Mouse (Mus musculus): ENCODE results near the gene Nat8f1. TPM values are rescaled to one million over a fixed set of nuclear protein-coding genes. Genes with fewer than 3 reads are reported as not detected.
A peak's percentile ranks its signal among the peaks of the same experiment; 100 is the strongest.
"Not testable (repeated sequence)": the region's sequence is repeated elsewhere in the genome, so short reads cannot be mapped to it uniquely, and the experiment has no call there.

The Nat8f1 gene
- total RNA-seq, 2 experiments from 2014 or later = 19.1 to 23.1 TPM

DNA sequence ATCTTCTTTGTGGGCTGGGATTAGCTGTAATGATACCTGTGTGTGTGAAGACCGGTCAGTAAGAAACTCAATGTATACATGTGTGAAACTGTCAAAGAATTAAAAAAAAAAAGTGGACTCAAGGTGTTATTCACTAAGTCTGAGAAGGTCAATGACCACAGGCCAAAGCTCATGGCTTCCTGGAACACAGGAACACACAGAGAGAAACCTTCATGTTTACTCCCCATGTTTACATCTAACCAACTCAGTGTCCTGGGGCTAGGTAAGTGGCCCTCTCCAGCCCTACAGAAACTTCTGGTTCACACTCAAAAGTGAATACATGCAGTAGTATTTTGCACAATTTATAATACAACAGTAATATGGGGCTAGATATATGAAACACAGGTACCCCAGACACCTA lies 5.8 kb downstream of the Nat8f1 start:
- DNase-seq (ENCODE audit: low spot score in 2 of 2) = no peak

DNA sequence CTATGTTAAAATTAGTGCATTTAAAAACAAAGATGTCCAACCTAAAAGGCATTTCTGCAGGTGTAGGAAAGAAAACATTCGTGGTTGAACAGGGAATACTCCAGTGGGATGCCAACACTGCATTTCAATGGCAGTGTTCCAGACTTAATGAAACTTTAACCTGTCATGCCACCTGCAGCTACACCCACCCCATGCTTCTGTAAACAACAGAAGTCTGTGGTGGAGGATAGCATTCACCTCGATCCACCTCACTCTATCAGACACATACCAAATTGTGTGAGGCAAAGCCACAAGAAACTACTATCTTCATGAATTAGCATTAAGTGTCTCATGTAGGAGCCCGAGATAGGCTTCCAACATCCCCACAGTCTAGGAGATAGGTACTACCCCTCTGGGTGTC lies 7.1 kb downstream of the Nat8f1 start:
- no peak for DNase-seq (ENCODE audit: low spot score in 2 of 2)

DNA sequence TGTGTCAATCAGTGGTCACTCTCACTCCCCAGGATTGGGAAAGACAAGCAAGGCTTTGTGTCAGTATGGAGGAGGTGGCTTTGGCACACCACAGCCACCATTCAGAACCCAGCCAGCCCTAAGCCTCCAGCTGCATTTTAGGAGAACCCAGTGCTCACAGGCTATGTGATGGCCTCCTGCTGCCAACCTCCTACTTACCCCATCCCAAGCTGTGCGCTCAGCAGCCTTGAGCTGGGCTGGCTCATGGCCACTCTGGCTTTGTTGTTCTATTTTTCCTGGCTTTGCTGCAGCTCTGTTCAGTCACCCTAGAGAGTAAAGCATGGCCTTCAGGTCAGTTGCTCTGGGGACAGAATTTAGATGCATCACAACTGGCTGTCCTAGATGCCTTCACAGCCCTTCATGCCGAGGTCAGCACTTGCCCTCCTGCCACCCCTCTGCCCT lies 8.6 kb downstream of the Nat8f1 start:
- peak; percentile 57 to 76 for DNase-seq (ENCODE audit: low spot score in 2 of 2)

DNA sequence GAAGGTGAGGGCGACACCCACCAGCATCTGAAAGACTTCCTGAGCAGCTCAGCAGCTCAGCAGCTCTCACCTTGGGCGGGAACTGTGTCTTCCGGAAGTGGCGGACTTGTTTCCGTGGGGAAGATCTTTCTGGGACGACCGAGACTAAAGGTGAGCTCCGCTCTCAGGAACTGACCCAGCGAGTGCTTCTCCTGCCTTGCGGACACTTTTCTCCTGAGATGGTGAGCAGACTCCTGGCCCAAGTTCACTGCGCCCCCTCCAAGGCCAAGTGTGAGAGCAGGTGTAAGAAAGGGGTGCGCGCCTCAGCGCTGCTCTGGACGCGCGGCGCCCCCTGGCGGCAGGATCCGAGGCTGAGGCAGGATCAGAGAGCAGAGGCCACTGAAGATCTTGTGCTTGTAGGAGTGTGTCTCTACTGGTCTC lies 10.8 kb downstream of the Nat8f1 start, which contains the start of gene Nat8f4:
Gene Nat8f4 (minus strand): TSS at position 243 of the 420 bp plus-strand sequence.
- peak; percentile 76 to 80 for DNase-seq (ENCODE audit: low spot score in 2 of 2)

DNA sequence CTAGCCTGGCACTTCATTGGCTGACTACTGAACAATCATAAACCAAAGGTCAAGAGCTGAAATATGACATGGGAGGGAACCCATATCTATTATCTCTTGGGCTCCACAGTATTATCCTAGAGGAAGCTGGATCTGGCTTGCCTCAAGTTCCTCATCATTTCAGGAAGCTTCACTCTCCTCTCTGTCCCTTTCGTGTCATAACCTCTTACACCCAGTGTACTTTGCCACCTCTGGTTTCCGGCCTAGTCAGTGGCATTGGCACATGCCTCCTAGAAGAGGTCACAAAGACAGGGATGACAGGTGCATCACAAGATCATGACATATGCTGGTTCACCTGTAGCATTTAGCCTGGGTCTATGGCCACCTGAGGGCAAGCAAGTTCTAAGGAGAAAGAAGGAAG lies 13.2 kb downstream of the Nat8f1 start:
- no peak for DNase-seq (ENCODE audit: low spot score in 2 of 2)

DNA sequence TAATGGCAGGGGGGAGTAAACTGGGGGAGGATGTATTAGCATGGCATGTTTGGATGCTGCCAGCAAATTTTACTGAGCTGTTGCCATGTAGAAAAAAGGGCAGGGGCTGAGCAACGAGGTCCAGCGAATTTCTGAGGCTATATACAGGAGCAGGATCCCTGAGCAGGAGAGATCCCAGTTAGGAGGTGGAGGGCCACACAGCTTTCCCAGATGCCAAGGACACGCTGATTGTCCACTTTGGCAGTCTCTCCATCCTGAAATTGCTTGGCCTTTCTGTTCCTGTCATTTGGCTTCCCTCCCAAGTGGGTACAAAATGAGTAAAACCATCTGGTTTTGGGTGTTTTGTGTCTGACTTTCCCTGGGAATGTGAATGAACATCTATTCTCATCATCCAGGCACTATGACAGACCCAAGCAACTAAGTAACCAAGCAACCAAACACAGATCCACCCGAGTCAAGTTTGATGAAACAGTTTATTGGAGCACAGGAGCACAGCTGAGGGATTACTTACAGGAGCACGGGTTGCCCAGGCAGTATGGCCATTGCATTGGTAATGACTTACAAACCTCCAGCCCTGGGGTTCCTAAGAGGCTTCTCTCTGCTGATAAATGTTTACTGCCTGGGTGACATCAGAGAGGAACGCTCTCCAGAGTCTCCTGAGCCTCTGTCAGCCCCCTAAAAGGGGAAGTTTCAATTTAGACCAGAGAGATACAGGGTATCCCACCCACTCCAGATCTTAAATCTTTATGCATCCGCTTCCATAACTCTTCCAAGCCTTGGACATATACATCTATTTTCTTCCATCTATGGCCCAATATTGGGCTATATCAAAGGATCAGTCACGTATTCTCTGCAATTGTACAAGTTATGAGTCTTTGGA lies 16.7 kb downstream of the Nat8f1 start:
- peak in 1 of 2 experiments; percentile 34 for DNase-seq (ENCODE audit: low spot score in 2 of 2)

DNA sequence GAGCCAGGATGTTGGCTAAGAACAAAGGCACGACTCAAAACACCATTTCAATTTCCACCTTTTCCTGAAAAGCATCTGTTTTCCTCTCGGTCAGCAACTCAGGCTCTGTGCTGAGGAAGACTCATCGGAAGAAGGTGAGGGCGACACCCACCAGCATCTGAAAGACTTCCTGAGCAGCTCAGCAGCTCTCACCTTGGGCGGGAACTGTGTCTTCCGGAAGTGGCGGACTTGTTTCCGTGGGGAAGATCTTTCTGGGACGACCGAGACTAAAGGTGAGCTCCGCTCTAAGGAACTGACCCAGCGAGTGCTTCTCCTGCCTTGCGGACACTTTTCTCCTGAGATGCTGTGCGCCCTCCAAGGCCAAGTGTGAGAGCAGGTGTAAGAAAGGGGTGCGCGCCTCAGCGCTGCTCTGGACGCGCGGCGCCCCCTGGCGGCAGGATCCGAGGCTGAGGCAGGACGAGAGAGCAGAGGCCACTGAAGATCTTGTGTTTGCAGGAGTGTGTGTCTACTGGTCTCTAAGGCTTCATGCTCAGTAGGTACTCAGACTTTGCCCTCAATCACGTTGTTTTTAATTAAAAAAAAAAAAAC lies 20.3 kb downstream of the Nat8f1 start:
- DNase-seq (ENCODE audit: low spot score in 2 of 2) = not testable (repeated sequence)

DNA sequence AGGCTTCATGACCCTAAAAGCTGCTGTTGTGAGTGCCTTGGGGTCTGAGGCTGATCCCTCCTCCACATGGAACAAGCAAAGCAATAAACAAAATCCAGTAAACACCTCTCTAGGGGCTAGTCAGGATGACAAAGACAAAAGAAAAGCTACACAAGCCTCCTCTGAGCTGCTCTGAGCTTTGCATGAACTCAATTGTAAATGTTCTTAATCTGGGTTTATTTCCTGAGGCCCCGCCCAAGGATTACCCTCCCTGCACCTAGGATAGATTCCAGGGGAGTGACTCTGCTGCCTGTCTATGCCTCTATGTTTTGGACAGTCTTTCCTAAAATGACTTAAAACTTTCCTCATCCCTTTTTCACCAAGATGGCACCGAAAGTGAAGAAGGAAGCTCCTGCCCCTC lies 26.5 kb downstream of the Nat8f1 start:
- no peak for DNase-seq (ENCODE audit: low spot score in 2 of 2)

DNA sequence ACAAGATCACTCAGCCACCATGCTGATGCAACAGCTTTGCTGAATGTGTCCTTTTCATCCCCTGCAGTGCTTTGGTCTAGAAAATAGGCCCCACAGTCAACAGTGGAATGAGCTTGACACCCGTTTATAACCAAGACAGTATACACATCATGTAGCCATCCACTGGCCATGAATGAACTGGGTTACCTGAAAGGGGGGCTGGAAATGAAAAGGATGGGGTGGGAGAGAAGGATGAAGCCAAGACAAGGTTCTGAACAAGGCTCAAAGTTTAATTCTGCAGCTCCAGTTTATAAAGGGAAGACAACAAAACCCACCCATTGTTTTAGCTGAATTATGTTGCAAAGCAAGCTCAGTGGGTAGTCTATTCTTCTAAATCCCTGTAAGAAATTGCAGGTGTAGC lies 31.2 kb downstream of the Nat8f1 start:
- DNase-seq (ENCODE audit: low spot score in 2 of 2) = no peak

DNA sequence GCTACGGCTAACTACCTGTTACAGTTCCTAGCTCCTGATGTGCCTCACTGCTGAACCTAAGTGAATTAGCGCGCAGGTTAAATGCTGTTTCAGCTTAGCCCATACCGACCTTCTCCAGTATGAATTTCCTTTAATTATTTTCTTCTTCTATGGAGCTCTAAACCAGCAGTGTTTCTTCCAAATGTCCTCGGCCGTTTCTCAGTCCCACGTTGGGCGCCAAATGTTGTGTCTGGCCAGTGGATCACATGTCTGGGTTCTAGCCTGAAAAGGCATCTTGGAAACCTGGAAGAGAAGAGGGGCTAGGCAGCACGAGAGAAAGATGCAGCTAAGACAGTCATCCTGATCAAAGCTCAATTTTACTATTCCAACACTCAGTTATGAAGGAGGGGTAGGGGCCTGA lies 32.2 kb downstream of the Nat8f1 start:
- DNase-seq (ENCODE audit: low spot score in 2 of 2) = not testable (repeated sequence)

DNA sequence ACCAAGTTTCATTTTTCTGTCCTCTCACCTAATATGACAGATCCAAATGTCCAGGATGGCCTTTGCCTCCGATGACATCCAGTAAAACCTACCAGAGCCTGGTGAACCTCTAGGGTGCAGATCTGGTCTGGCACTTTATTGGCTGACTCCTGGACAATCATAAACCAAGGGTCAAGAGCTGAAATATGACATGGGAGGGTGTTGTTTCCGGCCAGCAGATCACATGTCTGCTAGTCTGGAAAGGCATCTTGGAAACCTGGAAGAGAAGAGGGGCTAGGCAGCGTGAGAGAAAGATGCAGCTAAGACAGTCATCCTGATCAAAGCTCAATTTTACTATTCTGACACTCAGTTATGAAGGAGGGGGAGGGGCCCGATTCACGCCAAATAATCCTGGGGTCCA lies 46.5 kb downstream of the Nat8f1 start, which contains the start of gene Nat8f2:
Gene Nat8f2 (minus strand): TSS at position 153 of the 400 bp plus-strand sequence.
- DNase-seq (ENCODE audit: low spot score in 2 of 2) = not testable (repeated sequence)

DNA sequence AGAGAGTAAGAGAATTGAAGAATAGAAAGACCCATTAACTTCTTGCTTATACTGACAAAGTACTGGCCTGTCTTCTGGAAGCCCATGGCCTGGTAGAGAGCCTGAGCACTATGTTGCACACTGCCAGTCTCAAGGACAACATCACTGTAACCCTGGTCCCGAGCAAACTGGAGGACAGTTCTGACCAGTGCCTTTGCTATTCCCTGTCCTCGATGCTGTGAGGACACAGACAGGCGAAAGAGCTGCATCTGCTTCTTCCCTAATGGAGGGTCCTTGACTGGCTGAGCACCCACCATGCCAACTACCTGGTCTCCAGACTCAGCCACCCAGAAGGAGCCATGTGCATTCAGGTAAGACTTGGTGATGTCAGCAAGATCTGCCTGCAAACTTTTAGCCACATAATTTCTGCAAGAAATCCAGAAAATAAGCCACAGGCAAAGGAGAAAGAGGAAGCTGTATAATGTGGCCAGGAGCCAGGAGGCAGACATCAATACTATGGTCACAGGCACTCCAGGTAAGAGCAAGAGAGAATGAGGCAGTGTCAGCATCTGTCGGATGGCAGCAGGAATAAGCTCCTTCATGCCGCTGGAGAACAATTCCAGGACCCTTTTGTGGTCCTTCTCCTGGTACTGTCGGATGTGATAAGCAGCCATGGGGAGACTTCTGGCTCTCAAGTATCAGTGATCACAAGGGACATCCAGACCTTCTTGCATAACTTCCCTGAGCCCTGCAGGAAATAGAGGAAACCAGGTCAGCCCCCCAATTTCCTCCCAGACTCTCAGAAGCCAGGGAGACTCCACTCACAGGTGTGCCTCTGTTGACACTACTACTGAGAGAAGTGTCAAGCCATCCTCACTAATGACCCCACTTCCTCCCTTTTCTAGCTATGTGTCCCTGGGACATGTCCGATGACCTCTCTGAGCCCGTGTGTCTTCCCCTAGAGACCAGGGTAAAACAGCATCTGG lies 47.5 kb downstream of the Nat8f1 start:
- no peak for DNase-seq (ENCODE audit: low spot score in 2 of 2)

DNA sequence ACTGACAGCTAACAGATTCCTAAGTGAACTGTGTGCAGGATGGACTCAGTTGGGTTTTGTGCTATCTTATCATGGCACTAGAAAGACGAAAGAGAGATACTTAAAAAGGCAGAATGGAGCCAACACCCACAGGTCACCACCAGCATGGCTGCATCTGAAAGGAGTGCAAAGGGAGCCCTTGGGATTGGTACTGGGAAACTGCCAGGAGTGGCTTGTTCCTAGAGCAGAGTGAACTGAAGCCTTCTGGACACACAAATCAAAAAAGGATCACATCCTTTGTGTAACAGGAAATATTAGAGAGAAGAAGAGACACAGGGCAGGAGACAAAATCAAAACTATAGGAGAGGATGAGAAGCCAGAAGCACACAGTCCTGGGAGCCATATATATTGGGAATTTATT lies 48.5 kb downstream of the Nat8f1 start:
- not testable (repeated sequence) for DNase-seq (ENCODE audit: low spot score in 2 of 2)

DNA sequence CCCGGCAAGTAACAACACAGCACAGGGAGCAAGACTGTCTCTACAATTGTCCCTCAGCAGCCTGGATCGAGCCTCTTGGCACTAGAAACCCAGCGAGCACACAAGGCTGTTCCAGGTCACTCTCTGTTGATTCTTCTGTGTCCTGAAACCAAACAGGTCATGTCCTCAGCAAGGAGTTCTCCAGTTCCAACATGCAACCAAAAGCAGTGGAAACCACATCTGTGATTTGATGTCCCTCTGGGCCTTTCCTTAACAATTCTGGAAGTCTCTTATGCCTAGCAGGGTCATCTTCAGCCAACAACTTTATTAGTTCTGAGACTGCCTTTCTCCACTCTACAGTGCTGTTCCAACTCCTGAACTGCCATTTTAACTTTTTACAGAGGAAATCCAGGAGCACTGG lies 49.3 kb downstream of the Nat8f1 start:
- DNase-seq (ENCODE audit: low spot score in 2 of 2) = not testable (repeated sequence)

DNA sequence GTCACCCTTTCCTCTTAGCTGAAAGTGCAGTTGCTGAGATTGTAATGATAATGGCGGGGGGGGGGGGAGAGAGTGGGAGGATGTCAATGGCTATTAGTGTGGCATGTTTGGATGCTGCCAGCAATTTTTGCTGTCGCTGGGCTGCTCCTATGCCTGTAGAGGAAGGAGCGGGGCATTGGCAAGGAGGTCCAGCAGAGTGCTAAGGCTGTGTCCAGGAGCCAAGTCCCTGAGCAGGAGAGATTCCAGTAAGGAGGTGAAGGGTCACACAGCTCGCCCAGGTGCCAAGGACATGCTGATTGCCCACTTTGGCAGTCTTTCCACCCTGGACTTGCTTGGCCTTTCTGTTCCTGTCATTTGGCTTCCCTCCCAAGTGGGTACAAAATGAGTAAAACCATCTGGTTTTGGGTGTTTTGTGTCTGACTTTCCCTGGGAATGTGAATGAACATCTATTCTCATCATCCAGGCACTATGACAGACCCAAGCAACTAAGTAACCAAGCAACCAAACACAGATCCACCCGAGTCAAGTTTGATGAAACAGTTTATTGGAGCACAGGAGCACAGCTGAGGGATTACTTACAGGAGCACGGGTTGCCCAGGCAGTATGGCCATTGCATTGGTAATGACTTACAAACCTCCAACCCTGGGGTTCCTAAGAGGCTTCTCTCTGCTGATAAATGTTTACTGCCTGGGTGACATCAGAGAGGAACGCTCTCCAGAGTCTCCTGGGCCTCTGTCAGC lies 50.4 kb downstream of the Nat8f1 start:
- DNase-seq (ENCODE audit: low spot score in 2 of 2) = peak; percentile 43 to 80

DNA sequence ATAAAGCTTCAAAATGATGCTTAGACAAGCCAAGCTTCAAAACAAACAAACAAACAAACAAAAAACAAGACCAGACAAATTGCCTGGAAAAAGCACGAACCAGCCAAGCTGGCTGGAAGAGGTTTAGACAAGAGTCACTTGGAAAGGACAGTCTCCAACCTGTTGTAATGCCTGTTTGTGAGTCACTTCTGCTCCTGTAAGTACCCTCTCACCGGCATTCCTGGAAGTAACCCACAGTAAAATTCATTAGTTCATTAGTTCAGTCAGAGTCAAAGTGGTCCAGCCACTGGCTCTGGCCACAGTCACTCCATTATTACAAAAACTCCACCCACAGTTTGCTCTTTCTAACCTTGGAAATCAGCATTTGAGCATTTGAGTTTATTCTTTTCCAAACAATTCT lies 51.6 kb downstream of the Nat8f1 start:
- DNase-seq (ENCODE audit: low spot score in 2 of 2) = no peak

DNA sequence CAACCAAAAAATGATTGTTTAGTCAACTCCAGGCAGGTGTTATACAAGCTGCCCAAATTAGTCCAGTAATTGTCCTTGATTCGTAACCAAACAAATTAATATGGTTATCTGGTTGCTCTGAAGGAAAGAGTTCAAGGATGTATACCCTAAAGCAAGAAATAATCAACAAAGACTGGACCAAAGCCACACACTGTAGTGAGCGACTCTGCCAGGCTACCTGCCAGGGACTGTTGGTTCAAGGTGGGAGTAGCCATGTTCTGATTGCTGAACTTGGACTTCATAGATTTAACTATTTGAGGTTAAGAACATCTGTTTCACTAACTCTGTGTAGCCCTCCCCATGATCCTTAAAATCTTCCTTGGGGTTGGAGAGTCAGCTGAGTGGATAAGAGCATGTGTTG lies 52.4 kb downstream of the Nat8f1 start:
- DNase-seq (ENCODE audit: low spot score in 2 of 2) = no peak

DNA sequence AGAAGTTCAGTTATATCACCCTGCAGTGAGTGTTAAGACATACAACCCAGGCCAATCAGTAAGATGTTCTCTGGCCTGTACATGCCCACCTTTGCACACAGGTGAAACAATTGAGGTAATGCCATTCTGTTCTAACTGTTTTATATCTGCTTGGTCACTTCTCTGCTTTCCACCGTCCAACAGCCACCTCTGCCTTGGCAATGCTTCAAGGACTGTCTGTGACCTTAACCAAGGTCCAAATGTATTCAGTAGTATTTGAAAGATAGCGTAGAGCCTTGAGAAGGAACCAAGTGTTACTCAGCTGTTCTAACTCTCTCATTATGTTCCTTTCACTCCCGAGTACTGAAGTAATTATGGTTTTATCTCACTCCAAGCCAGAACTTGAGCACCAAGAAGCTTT lies 52.9 kb downstream of the Nat8f1 start:
- DNase-seq (ENCODE audit: low spot score in 2 of 2) = peak in 1 of 2 experiments; percentile 41

DNA sequence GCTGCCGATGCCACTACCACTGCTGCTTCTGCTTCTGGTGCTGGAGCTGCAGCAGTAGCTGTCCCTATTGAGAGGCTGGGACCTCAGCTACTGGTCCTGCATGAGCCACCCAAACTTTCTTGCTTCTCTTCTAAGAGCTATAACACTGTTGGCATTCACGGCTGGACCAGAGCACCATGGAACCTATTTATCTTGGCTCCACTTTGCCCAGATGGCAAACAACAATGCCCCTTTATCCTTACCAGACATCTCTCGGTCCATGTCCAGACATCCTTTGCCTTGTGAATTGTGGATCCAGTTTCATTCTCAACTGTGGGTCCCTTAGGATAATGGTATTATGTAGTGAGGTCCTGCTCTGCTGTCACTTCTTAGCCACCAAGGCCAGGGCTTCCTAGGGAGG lies 54.2 kb downstream of the Nat8f1 start:
- DNase-seq (ENCODE audit: low spot score in 2 of 2) = no peak
